Mouse (Mus musculus) monocyte, adult 5-6 weeks (primary cell): ENCODE measurements around the gene Snai1. TPM values are rescaled to one million over a fixed set of nuclear protein-coding genes. Genes with fewer than 3 reads are reported as not detected.

ENCODE experiments used
- ATAC-seq: fragments of 153-309, 156-312 bp; replicated peaks from 2 replicates; pipeline ENCODE4 v1.8.0; 2017; ENCODE audit warnings: mild to moderate bottlenecking; ENCODE audit not compliant: low TSS enrichment, insufficient number of reproducible peaks, severe bottlenecking, poor library complexity, low FRiP score
- total RNA-seq: library from RNA; stranded (forward); fragments of 200-1000, 200-491, 200-594 nt; gene quantifications from 3 replicates; pipeline ENCODE4 v1.2.3, GENCODE M21; 2017

Gene Snai1
- total RNA-seq, 1 experiment from 2014 or later, result not detected

GRCm38 (mm10) chr2:167571442-167572220 is 33.6 kb downstream of the Snai1 start:
- ATAC-seq, result no peak

GRCm38 (mm10) chr2:167574814-167575213 is 36.8 kb downstream of the Snai1 start:
- ATAC-seq, result no peak

- ATAC-seq, result no peak
These were observed 37.6 kb downstream of the Snai1 start for GRCm38 (mm10) chr2:167575581-167575980.

- ATAC-seq, result no peak
These were observed 38.2 kb downstream of the Snai1 start for GRCm38 (mm10) chr2:167576121-167576620.

GRCm38 (mm10) chr2:167577186-167577785 is 39.3 kb downstream of the Snai1 start:
- no peak for ATAC-seq

- no peak for ATAC-seq
These were observed 40.5 kb downstream of the Snai1 start for GRCm38 (mm10) chr2:167578521-167578920.

GRCm38 (mm10) chr2:167583161-167583952 is 45.4 kb downstream of the Snai1 start:
- ATAC-seq, result no peak

GRCm38 (mm10) chr2:167585273-167585672 is 47.3 kb downstream of the Snai1 start:
- ATAC-seq, result no peak

GRCm38 (mm10) chr2:167586041-167586440 is 48.0 kb downstream of the Snai1 start:
- no peak for ATAC-seq

GRCm38 (mm10) chr2:167586976-167587375 is 49.0 kb downstream of the Snai1 start:
- ATAC-seq, result no peak

GRCm38 (mm10) chr2:167588774-167589577 is 51.0 kb downstream of the Snai1 start:
- ATAC-seq, result peak; percentile 86

Other genes with a start within 250 kb of the Snai1 start
- 107 to 198 TPM (median 140 TPM) in 3 replicates for gene B4galt5, start 189.0 kb upstream of the Snai1 start, total RNA-seq
- gene Slc9a8, start 116.5 kb upstream of the Snai1 start, total RNA-seq, result 34.1 to 52.5 TPM (median 41.5 TPM) in 3 replicates
- 62.6 to 74.1 TPM (median 67.8 TPM) in 3 replicates for gene Rnf114, start 45.5 kb upstream of the Snai1 start, total RNA-seq
- gene Spata2, start 45.3 kb upstream of the Snai1 start, total RNA-seq, result 7.3 to 13.8 TPM (median 9.6 TPM) in 3 replicates
- gene Ube2v1, start 93.9 kb downstream of the Snai1 start, total RNA-seq, result 43.7 to 97.6 TPM (median 59.7 TPM) in 3 replicates
- not detected in 3 replicates for gene Gm20431, start 123.3 kb downstream of the Snai1 start, total RNA-seq
- gene Cebpb, start 150.7 kb downstream of the Snai1 start, total RNA-seq, result 255 to 567 TPM (median 357 TPM) in 3 replicates
- 55.2 to 64.6 TPM (median 57.9 TPM) in 3 replicates for gene Tmem189, start 151.6 kb downstream of the Snai1 start, total RNA-seq